8 mouse cellular contexts compared by ENCODE assay signal in genomic region chr6:114094251-114094650, GRCm38 (mm10). TPM values are rescaled to one million over a fixed set of nuclear protein-coding genes. Genes with fewer than 3 reads are reported as not detected.
A peak's percentile ranks its signal among the peaks of the same experiment; 100 is the strongest.
DNase-seq lines count a peak whose midpoint lies in the region; ATAC-seq and TF ChIP-seq lines count a peak whose summit lies in the region.

No protein-coding gene starts in this region.

- ATAC-seq in forebrain, embryonic 16.5 days, result peak; percentile 68
- ATAC-seq in neural tube, embryonic 12.5 days (ENCODE audit: low FRiP score, low read depth), result peak; percentile 76
- ATAC-seq in stomach, postnatal 0 days (ENCODE audit: low FRiP score, low TSS enrichment), result no peak

- 31% methylated on average over 16 of the region's 16 CpGs for WGBS in forebrain, embryonic 16.5 days
- 25% methylated on average over 16 of the region's 16 CpGs for WGBS in neural tube, embryonic 12.5 days
- WGBS in stomach, postnatal 0 days, result 71% methylated on average over 16 of the region's 16 CpGs

- no peaks in the 10 kb centered on the region for H3K36me3 ChIP-seq in forebrain, embryonic 16.5 days (ENCODE audit: control insufficient read depth, insufficient read depth)
- no peaks in the 10 kb centered on the region for H3K36me3 ChIP-seq in neural tube, embryonic 12.5 days
- H3K36me3 ChIP-seq in stomach, postnatal 0 days (ENCODE audit: control insufficient read depth, insufficient read depth, low read length), result no peaks in the 10 kb centered on the region

- no peak overlapping the region for H3K27ac ChIP-seq in forebrain, embryonic 16.5 days (ENCODE audit: low read length)
- H3K27ac ChIP-seq in neural tube, embryonic 12.5 days, result no peak overlapping the region
- no peak overlapping the region for H3K27ac ChIP-seq in stomach, postnatal 0 days (replicated peaks)

- H3K9me3 ChIP-seq in forebrain, embryonic 16.5 days (ENCODE audit: control insufficient read depth, low read length), result no peaks in the 10 kb centered on the region
- no peaks in the 10 kb centered on the region for H3K9me3 ChIP-seq in neural tube, embryonic 12.5 days
- H3K9me3 ChIP-seq in stomach, postnatal 0 days (ENCODE audit: control insufficient read depth, low read length), result no peaks in the 10 kb centered on the region

- peak; percentile 28 for DNase-seq in brain, embryonic 18.5 days (ENCODE audit: low read depth, low spot score)
- DNase-seq in layer of hippocampus, postnatal 14 days (ENCODE audit: low spot score in 2 of 2), result peak; percentile 61 to 72
- DNase-seq in liver, result no peak
- no peak for DNase-seq in adrenal gland, postnatal 36 days
- no peak for DNase-seq in stomach, postnatal 0 days (ENCODE audit: low spot score)
- no peak for DNase-seq in gastrocnemius, adult 8-10 months (ENCODE audit: low spot score in 2 of 2)

- H3K4me3 ChIP-seq in forebrain, embryonic 16.5 days (replicated peaks; ENCODE audit: low read length), result no peak overlapping the region
- no peak overlapping the region for H3K4me3 ChIP-seq in neural tube, embryonic 12.5 days
- H3K4me3 ChIP-seq in stomach, postnatal 0 days (ENCODE audit: low read depth, low read length), result no peak overlapping the region

- no peaks in the 10 kb centered on the region for H3K27me3 ChIP-seq in forebrain, embryonic 16.5 days (replicated peaks; ENCODE audit: control insufficient read depth, insufficient read depth, low read length)
- H3K27me3 ChIP-seq in neural tube, embryonic 12.5 days (replicated peaks), result peaks cover 9% of the 10 kb centered on the region; the same call in 1 of the 2 replicates
- no peaks in the 10 kb centered on the region for H3K27me3 ChIP-seq in stomach, postnatal 0 days (ENCODE audit: control insufficient read depth, insufficient read depth, low read length)

- no peak for TF ChIP-seq EP300 in stomach, postnatal 0 days (optimal IDR thresholded peaks at IDR 0.05)

- H3K4me2 ChIP-seq in forebrain, embryonic 16.5 days (ENCODE audit: low read length), result no peak overlapping the region
- peak overlapping the region; percentile 22; the same call in 1 of the 2 replicates for H3K4me2 ChIP-seq in neural tube, embryonic 12.5 days (replicated peaks)
- no peak overlapping the region for H3K4me2 ChIP-seq in stomach, postnatal 0 days (replicated peaks; ENCODE audit: low read depth)

- H3K9ac ChIP-seq in forebrain, embryonic 16.5 days (replicated peaks; ENCODE audit: low read depth, low read length), result 0 out of 2 replicates have a peak overlapping the region, but pooled peaks have one; percentile 24
- no peak overlapping the region for H3K9ac ChIP-seq in neural tube, embryonic 12.5 days
- H3K9ac ChIP-seq in stomach, postnatal 0 days (ENCODE audit: low read length), result no peak overlapping the region

- no peak for TF ChIP-seq CTCF in stomach, postnatal 0 days (IDR thresholded peaks at IDR 0.05; ENCODE audit: low read depth)

- H3K4me1 ChIP-seq in forebrain, embryonic 16.5 days (replicated peaks; ENCODE audit: control insufficient read depth, insufficient read depth, low read length), result peaks cover 7% of the 10 kb centered on the region
- peaks cover 25% of the 10 kb centered on the region for H3K4me1 ChIP-seq in neural tube, embryonic 12.5 days
- no peaks in the 10 kb centered on the region for H3K4me1 ChIP-seq in stomach, postnatal 0 days (replicated peaks; ENCODE audit: control insufficient read depth, insufficient read depth)

RNA-seq across cellular contexts. Expression of gene Slc6a11, which starts 36.8 kb away (rescaled TPM):
- polyA plus RNA-seq in forebrain, embryonic 16.5 days (2015; fragmentation: Nextera tagmentation; extraction: Ambion mirVana), result 16.5 and 18.6 TPM in 2 replicates
- 100 to 1,000 TPM; 133 to 148 TPM for total RNA-seq in layer of hippocampus, postnatal 14 days (2021)
- polyA plus RNA-seq in neural tube, embryonic 12.5 days (2016; fragmentation: Nextera tagmentation; extraction: Ambion mirVana), result 5.6 and 7.1 TPM in 2 replicates
- under 1 TPM in 1 of 2 experiments, not detected in 1; 0.13 TPM for total RNA-seq in adrenal gland, postnatal 36 days (2021)
- polyA plus RNA-seq in stomach, postnatal 0 days (2015; fragmentation: Nextera tagmentation; extraction: Ambion mirVana), result 0.35 TPM in 2 replicates
- under 1 TPM in 1 of 4 experiments, not detected in 3; 0.20 TPM for total RNA-seq in gastrocnemius, adult 8-10 months (2022)

RNA-seq across cellular contexts. Expression of gene Atp2b2, which starts 51.8 kb away (rescaled TPM):
- 30.7 and 32.2 TPM in 2 replicates for polyA plus RNA-seq in forebrain, embryonic 16.5 days (2015; fragmentation: Nextera tagmentation; extraction: Ambion mirVana)
- total RNA-seq in layer of hippocampus, postnatal 14 days (2021), result 100 to 1,000 TPM; 310 to 322 TPM
- polyA plus RNA-seq in neural tube, embryonic 12.5 days (2016; fragmentation: Nextera tagmentation; extraction: Ambion mirVana), result 14.8 and 15.0 TPM in 2 replicates
- total RNA-seq in adrenal gland, postnatal 36 days (2021), result 1 to 10 TPM; 3.9 to 6.1 TPM
- 0.33 and 0.35 TPM in 2 replicates for polyA plus RNA-seq in stomach, postnatal 0 days (2015; fragmentation: Nextera tagmentation; extraction: Ambion mirVana)
- total RNA-seq in gastrocnemius, adult 8-10 months (2022), result under 1 TPM; 0.22 to 0.40 (median 0.34) TPM

Comparison
In these comparisons a context has a peak if more than half of its experiments do, and no peak if none do; other contexts are left out.
1. DNase-seq: peak in brain, embryonic 18.5 days (single experiment) and layer of hippocampus, postnatal 14 days (2 of 2); none in liver (single experiment), adrenal gland, postnatal 36 days (0 of 2), stomach, postnatal 0 days (single experiment) and gastrocnemius, adult 8-10 months (0 of 2).
2. RNA of gene Slc6a11, which starts 36.8 kb away (total RNA-seq): 133 to 148 TPM in layer of hippocampus, postnatal 14 days; 0.13 TPM in adrenal gland, postnatal 36 days and 0.20 TPM in gastrocnemius, adult 8-10 months; every median in the first group is over 100 times any median in the second.
3. RNA of gene Atp2b2, which starts 51.8 kb away (total RNA-seq): 310 to 322 TPM in layer of hippocampus, postnatal 14 days; 3.9 to 6.1 TPM in adrenal gland, postnatal 36 days and 0.22 to 0.40 TPM in gastrocnemius, adult 8-10 months; every median in the first group is over 10 times any median in the second.